Mouse (Mus musculus) liver, embryonic 14.5 days (tissue): ENCODE data around the gene Plekha5.

Experiments
- CTCF ChIP-seq: IDR thresholded peaks from 2 replicates; pipeline ENCODE4 v1.5.1; 2016; ENCODE audit warnings: antibody characterized with exemption, low read depth, control low read depth
- EP300 ChIP-seq: IDR thresholded peaks from 2 replicates; pipeline ENCODE4 v1.6.1; 2016; ENCODE audit warnings: antibody characterized with exemption, low read depth

GRCm38 (mm10) chr6:140381162-140381561 lies 42.7 kb upstream of the Plekha5 start:
- TF ChIP-seq CTCF = no peak
- TF ChIP-seq EP300 = no peak
